Mouse (Mus musculus): ENCODE measurements around the gene Man2b2.
A peak's percentile ranks its signal among the peaks of the same experiment; 100 is the strongest.

Man2b2 gene

DNA sequence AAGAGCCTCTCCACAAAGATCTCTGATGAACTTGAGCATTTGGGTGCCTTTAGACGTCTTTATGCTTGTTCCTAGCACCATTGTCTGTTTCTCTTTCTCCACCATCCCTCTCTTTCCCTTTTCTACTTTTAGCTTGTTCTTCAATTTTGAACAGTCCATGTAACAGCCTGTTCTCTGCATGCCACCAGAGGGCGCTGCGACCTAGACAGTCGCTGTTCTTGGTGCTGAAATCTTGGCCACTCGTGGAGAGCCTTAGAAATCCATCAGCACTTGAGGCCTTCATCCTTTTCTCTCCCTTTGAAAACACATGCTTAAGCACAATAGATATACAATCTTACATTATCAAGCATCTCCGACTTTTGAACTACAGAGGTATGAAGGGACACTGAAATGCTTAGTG lies 5.5 kb upstream of the Man2b2 start:
- peak; percentile 71 for DNase-seq (ENCODE audit: low read depth, low spot score)

DNA sequence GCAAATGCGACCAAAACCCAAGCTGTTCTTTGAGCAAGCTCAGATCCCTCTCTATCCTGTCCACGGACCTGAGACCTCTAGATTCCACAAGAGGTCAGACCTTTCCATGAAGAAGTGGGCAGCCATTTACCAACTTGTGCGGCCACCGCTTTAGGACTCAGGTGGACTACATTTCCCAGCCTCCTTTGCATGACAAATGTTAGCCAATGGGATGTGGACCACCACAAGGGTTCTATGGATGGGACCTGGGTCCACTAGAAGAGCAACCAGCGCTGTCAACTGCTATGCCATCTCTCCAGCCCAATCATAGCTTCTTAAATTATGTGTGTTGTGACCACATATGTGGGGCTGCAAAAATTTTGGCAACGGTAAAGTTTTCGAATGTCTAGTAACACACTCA lies 819 bp upstream of the Man2b2 start:
- peak; percentile 40 for DNase-seq (ENCODE audit: low read depth, low spot score)

DNA sequence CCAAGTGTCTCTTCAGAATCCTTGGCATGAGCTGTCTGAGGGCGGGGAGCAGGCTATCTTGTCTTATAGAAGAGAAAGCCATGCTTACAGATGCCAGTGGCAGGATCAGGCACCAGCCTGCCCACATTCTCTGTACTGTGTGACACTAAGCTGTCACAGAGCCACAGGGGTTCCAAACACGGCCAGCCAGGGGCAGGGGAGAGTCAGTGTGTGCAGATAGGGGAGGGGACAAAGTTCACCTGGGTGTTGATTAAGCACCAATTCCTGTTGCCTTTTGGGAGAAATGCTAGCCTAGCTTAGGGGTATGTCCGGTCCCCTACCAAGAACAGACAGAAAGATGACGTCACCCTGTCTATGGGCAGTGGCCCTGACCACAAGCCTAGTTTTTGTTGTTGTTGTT lies 1.4 kb downstream of the Man2b2 start:
- no peak for DNase-seq (ENCODE audit: low read depth, low spot score)

DNA sequence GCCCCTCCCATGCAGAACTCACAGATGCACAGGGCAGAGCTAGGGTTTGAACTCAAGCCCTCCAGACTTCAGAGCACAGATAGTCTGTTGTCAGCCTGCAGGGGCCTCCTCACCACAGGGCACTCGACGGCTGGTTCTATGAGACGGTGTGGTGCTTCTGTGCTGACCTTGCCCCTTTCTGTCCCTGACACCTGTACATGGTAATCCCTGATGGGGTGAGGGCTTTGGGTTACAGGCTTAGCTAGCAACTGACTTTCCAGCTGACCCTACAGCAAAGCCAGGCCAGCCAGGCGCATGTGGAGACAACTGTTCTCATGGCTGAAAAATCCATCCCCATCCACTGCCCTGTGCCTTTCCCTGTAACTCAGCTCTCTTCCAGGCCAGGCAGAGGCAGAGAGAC lies 7.5 kb downstream of the Man2b2 start:
- no peak for DNase-seq (ENCODE audit: low read depth, low spot score)

DNA sequence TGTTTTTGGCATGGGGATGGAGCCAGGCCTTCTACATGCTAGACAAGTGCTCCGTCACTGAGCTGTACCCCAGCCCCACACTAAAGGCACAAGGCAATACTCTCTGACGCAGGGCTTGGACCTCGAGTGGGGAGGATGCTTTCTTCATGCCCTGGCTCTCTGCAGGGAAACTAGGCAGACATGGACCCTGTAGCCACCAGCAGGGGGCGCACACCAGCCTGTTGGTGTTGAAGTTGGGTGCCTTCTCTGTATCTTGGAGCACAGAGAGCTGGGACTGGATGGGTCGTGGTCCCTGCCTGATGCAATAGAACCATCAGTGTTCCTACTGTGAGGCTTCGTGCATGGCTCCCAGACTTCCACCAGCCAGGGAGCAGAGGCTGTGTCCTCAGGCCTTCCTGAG lies 10.3 kb downstream of the Man2b2 start:
- DNase-seq (ENCODE audit: low read depth, low spot score) = no peak

DNA sequence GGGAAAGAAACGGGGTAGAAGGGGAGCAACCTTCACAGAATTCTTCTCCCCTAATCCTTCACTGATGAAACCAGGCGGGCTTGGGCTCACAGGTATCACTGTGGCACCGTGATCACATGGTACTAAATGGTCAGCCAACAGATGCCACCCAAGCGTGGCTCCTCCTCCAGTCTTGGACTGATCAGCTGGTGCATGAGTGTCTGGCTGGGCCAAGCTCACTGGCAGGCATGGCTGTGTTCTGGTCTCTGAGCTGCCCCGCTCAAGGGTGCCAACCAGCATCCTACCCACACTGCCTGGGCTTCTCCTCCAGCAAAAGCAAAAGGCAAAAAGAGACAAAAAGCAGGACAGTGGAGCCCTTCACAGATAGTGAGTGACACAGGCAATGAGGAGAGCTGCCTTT lies 10.7 kb downstream of the Man2b2 start:
- no peak for DNase-seq (ENCODE audit: low read depth, low spot score)

DNA sequence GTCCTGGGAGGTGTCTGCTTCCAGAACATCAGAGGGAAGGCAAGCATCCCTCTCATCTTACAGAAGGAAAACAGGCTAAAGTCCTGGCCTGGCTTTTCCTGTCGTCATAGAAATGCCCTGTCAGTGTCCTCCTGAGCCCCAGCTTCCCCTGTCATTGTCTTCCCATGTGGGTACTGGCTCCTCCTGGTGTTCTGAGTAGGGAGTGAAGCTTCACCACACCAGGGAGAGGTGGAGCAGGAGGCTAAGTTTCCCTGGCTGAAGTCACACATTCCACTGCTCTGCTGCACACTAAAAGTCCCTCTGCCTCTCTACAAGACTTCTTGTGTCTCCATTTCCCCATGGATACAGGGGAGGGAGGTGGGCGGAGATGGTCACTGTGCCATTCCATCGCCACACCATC lies 12.7 kb downstream of the Man2b2 start:
- DNase-seq (ENCODE audit: low read depth, low spot score) = no peak

DNA sequence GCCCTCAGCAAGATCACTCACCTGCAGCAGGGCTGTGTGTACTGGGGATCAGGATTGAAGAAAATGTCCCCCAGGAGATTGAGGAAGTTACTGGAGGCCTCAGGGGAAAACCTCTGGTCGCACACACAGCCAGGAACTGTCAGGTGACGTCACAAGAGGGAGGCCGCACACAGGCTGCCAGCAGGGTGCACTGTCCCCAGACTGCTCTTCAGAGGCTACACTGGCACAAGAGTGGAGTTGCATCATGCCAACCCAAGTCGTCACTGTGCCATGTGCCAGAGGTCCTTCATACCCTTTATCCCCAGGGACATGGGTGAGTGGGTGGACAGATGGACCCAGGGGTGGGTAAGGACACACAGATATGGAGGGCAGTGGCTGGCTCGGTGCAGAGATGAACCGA lies 15.9 kb downstream of the Man2b2 start:
- no peak for DNase-seq (ENCODE audit: low read depth, low spot score)

DNA sequence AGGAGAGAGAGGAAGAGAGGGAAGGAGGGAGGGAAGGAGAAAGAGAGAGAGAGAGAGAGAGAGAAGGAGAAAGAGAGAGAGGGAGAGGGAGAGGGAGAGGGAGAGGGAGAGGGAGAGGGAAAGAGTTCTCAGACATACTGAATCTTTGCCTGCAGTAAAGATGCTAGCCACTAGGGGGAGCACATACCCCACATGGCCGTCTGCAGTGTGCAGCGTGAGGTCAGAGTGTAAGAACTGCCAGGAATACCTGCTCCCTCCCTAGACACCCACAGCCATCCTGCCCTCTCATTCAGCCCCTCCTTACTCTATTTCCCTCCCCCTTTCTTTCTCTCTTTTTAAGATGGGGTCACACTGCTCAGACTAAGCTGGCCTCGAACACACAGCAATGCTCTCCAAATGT lies 19.0 kb downstream of the Man2b2 start:
- DNase-seq (ENCODE audit: low read depth, low spot score) = peak; percentile 26

DNA sequence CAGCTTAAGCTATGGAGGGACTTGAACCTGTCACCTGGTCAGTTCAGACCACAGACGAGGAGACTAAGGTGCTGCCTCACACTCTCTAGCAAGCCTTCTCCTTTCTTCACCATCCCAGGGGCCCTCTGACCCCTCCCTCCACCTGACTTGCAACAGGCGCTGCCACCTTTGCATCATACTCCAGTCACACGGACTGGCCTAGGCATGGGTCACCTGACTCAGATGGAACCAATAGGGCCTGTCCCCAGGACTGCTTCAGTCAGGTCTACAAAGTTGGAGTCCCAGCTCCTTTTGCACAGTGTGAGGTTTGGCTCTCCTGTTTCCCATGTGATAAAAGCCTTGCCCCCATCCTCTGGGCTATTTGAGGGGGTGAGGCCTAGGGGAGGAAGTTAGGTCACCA lies 19.8 kb downstream of the Man2b2 start:
- DNase-seq (ENCODE audit: low read depth, low spot score) = no peak

DNA sequence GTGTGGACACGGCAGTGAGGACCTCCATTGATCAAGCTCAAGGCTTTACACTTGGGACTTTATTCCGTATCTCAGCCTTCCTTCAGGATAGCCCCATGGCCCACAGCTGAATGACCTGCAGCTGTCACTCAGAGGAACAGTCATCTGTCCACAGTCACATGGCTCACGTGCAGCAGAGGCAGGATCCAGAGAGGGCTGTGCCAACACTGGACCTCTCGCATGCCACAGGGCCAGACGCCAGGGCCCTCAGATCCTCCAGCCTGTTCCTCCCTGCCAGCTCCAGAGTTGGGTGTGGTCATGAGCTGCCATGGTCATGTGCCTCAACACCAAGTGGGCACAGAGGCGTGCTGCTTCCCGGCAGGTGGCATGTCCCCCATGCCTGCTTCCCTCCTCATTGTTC lies 21.3 kb downstream of the Man2b2 start:
- no peak for DNase-seq (ENCODE audit: low read depth, low spot score)

DNA sequence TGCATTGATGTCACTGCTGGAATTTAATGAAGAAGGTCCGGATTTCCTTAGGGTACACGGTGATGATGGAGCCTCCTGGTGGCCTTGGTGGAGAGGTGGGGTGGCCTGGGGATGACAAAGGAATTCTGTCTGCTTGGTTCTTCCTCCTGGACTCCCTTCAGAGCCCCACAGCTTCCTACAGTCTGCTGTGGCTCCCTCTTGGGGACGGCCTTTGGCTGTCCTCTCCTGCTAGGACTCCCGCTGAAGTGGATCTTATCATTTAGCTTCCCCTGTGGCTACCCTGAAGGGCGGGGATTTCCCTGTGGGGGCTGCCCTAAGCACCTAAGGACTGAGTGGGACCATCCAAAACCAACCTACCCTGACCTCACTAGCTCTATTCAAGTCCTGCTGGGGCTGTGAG lies 23.3 kb downstream of the Man2b2 start:
- no peak for DNase-seq (ENCODE audit: low read depth, low spot score)

DNA sequence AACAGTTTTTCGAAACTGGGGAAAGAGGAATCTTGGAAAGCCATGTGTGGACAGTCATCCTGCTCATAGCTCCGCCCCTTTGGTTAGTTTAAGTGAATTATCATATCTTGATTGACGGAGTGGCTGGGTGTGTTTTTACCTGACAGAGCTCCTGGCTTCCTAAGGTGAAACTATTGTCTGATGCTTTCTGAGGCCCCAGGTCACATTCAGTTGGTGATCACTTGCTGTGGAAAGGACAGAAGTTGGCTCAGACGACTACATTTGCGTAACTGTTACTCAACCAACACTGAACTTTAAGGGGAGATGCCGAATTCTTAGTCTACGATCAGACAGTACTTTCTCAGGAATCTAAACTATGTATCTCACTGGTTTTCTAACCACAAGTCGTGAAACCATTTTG lies 33.2 kb downstream of the Man2b2 start:
- no peak for DNase-seq (ENCODE audit: low read depth, low spot score)

DNA sequence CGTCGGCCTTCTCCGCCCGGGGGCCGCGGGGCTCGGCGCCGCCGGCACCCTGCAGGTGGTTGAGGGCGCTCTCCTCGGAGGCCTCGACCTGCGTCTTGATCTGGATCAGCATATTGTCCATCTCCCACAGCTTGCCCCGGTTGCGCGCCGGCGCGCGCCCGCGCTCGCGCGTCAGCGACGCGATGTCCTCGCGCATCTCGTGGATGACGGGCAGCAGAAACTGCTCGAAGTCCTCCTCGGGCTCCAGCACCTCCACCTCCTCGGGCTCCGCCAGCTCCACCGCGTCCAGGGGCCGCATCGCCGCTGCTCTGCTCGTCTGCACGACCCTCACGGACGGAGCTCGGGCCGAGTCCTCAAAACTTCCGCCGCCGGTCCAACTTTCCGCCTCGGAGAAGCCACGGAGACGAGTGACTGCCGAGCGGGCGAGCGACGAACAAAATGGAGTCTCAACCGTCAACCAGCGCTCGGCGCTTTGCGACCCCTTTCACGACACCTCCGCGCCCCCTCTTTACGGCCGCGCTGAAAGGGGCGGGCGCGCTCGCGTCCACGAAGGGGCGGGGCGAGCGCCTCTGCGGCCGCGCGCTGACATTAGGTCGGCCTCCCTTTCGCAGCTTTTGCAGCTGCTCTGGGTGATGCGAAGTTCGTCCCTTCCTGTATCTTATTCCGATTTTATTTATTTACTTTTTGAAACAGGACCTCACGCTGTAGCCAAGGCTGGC lies 34.0 kb downstream of the Man2b2 start, which contains the start of gene Mrfap1:
Mrfap1 (minus strand) TSS at position 477 of the 719 bp plus-strand sequence.
- peak; percentile 96 for DNase-seq (ENCODE audit: low read depth, low spot score)

DNA sequence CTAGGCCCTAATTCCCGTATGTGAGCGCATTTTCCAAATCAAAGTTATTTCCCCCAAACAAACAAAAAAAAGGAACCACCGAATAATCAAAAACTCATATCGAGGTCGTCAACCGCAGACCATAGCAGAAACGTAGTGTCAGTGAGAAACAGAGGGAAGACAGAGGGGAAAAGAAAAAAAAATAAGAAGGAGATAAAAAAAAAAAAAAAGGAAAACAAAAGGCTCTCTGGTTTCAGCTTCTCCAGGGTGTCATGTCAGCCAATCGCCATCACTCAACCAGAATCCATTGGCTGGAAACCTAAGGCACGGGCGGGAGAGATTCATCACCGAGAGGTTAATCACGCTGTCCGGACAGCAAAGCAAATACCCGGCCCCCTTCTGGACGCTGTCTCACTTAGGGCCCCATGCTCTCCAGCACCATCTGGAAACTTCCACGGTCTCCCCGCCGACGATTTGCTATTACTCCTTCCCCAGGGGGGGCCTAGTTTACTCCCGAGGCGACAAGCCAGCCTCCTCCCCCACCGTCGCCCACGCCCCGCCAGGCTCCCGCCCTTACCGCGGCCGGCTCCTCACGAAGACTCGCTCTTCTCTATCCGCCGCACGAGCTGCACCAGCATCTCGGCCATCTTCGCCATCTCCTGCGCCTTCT lies 34.7 kb downstream of the Man2b2 start:
- DNase-seq (ENCODE audit: low read depth, low spot score) = peak; percentile 56

DNA sequence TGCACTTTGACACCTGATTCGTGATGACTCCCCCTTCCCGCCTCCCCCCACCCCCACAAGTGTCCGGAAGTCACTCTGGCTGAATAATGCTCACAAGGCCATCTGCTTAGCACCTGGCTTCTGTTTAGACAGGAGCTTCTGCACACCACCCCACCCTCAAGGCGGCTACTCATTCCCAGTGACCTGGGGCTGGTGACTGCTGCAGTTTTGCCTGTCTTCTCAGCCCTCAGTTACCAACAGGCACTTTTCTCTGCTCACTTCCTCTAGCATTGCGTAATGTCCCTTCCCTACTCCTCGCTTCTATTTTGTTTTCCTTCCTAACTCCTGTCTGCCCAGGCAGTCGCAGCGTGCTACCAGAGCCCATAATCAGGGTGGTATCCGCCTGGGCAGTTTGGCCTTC lies 38.6 kb downstream of the Man2b2 start:
- DNase-seq (ENCODE audit: low read depth, low spot score) = no peak

DNA sequence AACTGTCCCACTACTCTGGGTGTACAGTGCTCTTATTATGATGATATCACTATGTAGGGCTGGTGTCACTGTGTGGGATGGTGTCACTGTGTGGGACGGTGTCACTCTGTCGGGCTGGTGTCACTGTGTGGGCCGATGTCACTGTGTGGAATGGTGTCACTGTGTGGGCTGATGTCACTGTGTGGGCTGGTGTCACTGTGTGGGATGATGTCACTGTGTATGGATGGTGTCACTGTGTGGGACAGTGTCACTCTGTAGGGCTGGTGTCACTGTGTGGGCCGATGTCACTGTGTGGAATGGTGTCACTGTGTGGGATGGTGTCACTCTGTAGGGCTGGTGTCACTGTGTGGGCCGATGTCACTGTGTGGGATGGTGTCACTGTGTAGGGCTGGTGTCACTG lies 44.4 kb downstream of the Man2b2 start:
- DNase-seq (ENCODE audit: low read depth, low spot score) = no peak

DNA sequence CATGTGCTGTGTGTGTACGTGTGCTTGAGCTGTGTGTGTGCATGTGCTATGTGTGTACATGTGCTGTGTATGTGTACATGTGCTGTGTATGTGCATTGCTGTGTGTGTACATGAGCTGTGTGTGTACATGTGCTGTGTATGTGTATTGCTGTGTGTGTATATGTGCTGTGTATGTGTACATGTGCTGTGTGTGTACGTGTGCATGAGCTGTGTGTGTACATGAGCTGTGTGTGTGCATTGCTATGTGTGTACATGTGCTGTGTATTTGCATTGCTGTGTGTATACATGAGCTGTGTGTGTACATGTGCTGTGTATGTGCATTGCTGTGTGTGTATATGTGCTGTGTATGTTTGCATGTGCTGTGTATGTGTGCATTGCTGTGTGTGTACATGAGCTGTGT lies 50.9 kb downstream of the Man2b2 start:
- DNase-seq (ENCODE audit: low read depth, low spot score) = no peak

DNA sequence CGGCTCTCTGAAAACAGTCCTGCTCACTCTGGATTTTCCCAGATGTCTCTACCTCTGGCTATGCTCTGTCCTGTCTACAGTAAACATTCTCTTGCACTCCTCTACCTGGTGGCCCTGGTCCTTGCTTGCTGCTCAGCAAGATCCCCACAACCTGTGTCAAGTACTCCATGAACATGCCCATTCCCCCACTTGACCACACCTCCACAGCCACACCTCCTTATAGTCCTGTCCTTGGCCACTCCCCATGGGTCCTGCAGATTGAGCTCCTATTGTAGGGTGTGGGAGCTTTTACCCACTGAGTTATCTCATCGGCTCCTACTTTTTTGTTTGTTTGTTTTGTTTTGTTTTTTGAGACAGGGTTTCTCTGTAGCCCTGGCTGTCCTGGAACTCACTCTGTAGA lies 51.6 kb downstream of the Man2b2 start:
- DNase-seq (ENCODE audit: low read depth, low spot score) = no peak

DNA sequence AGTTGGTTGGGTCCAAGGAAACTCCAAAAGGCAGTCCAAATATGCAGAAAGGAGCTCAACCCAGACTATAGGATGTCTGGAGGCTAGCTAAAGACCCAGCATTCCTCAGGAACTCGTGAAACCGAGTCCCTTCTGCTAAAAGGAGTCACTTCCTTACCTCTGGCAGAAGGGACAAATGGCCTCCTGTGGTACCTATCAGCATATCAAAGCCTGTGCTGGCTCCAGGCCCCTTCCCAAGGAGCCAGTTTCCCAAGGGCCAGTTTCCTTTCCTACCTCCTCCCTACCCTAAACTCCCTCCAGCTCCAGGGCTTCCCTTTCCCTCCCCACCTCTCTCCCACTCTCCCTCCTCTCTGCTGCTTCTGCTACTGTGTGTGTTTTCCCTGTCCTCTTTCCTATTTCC lies 53.3 kb downstream of the Man2b2 start:
- DNase-seq (ENCODE audit: low read depth, low spot score) = no peak

DNA sequence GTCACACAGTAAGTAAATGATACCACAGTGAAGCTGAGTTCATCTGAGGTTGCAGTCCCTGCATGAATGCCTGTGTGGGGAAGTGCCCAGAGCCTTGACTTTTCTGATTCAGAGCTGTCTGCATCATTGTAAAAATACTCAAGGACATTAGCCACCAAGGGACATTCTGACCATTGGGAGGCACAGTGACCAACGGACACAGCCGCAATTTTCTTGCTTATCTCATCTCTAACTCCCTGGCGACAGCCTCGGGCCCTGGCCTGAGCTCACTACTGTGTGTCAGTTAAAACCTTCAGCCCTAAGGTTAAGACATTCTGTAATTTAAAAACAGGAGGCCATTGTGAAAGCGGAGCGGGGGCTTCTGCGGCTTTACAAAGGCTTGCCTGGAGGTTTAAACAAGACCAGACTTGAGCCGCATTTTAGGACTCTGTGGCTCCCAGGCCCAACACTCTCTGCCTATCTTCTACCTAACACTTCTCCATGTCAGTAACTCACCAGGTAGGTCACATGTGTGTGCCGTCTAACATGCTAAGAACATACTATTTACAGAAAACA lies 54.4 kb downstream of the Man2b2 start:
- no peak for DNase-seq (ENCODE audit: low read depth, low spot score)

DNA sequence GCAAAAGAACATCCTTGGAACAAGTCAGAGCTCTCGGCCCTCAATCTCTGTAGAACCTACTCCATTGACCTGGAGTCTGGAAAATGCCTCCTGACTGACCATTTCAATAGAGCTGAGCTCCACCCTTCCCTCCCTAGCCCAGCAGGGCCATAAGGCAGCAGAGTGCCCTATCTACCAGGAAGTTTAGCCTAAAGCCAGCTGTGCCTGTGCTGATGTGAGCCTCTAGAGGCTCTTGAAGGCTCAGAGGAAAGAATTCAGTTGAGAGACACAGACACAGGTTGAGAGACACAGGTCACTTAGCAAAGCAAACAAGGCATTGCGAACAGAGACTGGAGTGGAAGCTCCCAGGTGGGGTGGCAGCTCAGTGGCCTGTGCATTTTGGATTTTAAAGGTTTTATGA lies 55.1 kb downstream of the Man2b2 start:
- DNase-seq (ENCODE audit: low read depth, low spot score) = no peak

DNA sequence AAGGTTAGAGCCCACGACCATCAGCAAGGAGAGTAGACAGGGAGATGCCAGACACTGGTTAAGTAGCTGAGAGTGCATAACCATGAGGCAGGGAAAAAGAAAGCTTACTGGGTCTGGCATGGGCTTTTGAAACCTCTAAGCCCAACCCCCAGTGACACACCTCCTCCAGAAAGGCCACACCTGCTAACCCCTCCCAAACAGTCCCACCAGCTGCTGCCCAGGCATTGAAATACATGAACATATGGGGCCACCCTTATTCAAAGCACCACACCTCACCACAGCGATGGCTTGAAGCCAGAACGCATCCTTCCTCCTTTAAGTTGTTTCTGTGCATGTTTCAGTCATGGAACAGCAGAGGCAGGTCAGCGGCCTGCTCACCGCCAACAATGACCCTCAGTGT lies 57.9 kb downstream of the Man2b2 start:
- DNase-seq (ENCODE audit: low read depth, low spot score) = no peak

All from telencephalon, adult 2 months (tissue).